Mouse (Mus musculus): ENCODE measurements around the gene Hoxc6. TPM values are rescaled to one million over a fixed set of nuclear protein-coding genes. Genes with fewer than 3 reads are reported as not detected.

Hoxc6 gene
- not detected for polyA plus RNA-seq (2017; shearing (Covaris generic))

DNA sequence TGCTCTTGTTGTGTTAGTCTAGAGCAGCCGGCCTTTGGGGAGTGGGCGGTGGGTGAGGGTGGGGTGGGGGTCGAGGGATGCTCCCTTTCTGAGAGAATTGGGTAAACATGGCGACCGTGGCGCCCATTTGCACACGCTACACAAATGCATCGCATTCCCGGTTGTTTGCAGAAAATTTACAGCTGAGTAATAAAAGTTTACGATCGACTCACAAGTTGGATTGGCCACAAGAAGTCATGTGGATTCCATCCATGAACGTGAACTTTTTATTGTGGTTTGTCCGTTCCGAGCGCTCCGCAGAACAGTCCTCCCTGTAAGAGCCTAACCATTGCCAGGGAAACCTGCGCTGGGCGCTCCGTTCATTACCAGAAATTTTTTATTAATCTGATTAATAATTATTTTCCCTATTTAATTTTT is at the start of gene Hoxc6:
Hoxc6 (plus strand) TSS at position 319 of the 417 bp plus-strand sequence.

DNA sequence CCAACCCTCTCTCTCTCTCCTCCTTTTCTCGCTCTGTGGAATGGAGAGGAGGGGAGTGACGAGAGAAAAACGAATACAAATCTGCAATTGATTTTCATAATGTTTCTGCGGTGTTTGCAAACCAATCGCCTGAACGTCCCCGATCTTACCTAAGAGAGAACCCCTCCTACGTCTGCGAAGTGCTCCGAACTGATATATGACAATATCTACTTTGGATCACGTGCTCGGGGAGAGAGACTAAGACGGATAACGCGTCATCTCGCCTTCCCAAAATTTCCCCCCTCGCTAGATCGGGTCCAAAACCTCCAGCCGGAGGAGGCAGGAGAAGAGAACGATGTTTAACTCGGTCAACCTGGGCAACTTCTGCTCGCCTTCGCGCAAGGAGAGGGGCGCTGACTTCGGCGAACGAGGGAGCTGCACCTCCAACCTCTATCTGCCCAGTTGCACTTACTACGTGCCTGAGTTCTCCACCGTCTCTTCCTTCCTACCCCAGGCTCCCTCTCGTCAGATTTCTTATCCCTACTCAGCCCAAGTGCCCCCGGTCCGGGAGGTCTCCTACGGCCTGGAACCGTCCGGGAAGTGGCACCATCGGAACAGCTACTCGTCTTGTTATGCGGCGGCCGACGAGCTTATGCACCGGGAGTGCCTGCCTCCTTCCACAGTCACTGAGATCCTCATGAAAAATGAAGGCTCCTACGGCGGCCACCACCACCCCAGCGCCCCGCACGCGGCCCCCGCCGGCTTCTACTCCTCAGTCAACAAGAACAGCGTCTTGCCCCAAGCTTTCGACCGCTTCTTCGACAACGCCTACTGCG is 43.7 kb upstream of the Hoxc6 start, which contains the start of gene Hoxc11:
Hoxc11 (plus strand) TSS at position 236 of the 815 bp plus-strand sequence.

DNA sequence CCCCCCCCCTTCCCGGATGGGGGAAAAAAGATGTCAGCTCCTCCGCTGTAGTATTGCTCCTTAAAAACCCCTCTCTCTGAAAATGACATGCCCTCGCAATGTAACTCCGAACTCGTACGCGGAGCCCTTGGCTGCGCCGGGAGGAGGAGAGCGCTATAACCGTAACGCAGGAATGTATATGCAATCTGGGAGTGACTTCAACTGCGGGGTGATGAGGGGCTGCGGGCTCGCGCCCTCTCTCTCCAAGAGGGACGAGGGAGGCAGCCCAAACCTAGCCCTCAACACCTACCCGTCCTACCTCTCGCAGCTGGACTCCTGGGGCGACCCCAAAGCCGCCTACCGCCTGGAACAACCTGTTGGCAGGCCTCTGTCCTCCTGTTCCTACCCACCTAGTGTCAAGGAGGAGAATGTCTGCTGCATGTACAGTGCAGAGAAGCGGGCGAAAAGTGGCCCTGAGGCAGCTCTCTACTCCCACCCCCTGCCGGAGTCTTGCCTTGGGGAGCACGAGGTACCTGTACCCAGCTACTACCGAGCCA is 31.2 kb upstream of the Hoxc6 start, which contains the start of gene Hoxc10:
Hoxc10 (plus strand) TSS at position 21 of the 536 bp plus-strand sequence.

DNA sequence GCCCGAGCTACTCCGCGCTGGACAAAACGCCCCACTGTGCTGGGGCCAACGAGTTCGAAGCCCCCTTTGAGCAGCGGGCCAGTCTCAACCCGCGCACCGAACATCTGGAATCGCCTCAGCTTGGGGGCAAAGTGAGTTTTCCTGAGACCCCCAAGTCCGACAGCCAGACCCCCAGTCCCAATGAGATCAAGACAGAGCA is 30.8 kb upstream of the Hoxc6 start, which contains the start of gene Hoxc5:
Hoxc5 (plus strand) TSS at position 132 of the 199 bp plus-strand sequence.

DNA sequence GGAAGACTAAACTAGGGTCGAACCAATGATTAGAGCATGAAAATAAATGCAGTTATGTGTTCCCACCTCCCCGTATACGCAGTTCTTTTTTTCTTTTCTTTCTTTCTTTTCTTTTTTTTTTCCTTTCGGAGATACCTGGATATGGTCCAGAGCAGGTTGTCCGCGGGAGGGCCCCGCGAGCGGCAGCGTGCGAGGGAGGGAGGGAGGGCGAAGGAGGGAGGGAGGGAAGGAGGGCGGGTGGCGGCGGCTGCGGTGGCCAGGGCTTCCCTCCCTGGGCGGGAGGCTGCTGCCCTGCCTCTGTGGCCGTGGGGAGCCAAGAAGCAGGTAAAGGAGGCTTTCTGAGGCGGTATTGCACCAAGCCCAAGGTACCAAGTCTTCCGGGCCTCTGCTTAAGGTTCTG is 21.9 kb upstream of the Hoxc6 start, which contains the start of gene Hoxc9:
Hoxc9 (plus strand) TSS at position 269 of the 400 bp plus-strand sequence.

DNA sequence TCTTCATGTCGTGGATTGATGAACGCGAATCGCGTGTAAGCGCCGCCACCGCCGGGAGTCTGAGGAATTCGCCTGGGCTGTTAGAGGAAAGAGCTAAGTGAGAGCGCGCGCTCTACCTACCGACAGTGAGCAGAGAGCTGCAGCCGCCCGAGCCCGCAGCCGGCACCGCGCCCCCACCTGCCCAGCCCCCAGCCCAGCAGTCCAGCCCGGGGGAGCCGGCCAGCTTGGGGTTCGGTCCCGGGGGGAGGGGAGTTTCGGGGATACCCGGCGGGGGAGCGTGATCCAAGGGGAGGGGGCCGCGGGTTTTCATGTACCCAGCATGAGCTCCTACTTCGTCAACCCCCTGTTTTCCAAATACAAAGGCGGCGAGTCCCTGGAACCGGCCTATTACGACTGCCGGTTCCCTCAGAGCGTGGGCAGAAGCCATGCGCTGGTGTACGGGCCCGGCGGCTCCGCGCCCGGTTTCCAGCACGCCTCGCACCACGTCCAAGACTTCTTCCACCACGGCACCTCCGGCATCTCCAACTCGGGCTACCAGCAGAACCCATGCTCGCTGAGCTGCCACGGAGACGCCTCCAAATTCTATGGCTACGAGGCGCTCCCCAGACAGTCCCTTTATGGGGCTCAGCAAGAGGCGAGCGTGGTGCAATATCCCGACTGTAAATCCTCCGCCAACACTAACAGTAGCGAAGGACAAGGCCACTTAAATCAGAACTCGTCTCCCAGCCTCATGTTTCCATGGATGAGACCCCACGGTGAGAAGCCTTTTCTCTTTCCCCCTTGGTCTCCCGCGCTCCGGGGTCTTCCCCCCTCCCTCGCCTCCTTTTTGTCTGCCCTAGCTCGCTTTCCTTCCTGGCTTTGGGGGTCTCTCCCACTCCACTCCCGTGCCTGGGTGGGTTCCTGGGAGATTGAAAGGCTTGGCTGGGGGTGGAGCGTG is 7.3 kb upstream of the Hoxc6 start, which contains the start of gene Hoxc8:
Hoxc8 (plus strand) TSS at position 147 of the 937 bp plus-strand sequence.

DNA sequence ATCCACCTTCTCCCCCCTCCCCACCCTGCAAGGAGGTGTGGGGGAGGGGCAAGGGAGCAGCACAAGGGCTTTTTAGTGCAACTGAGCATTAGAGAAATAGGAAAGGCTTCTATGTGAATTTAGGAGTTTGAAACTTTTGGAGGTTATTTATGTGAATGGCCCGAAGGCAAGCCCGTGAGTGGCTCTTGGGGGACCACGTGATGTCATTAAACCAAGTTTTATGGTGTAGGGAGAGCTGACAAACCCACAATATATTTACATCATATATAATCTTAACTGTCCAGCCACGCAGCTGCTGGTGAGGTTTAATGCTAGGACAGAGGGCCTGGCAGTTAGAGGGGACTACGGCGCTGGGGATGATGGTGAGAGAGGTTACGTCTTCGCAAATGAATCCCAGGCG is 20.6 kb downstream of the Hoxc6 start, which contains the start of gene Hoxc4:
Hoxc4 (plus strand) TSS at position 299 of the 400 bp plus-strand sequence.

Other genes starting within 250 kb of the Hoxc6 start
- not detected for gene Hoxc13, start 77.2 kb upstream of the Hoxc6 start, polyA plus RNA-seq (2017; shearing (Covaris generic))
- gene Hoxc12, start 61.5 kb upstream of the Hoxc6 start, polyA plus RNA-seq (2017; shearing (Covaris generic)), result not detected
- not detected for gene Hoxc11, start 43.8 kb upstream of the Hoxc6 start, polyA plus RNA-seq (2017; shearing (Covaris generic))
- gene Hoxc10, start 31.5 kb upstream of the Hoxc6 start, polyA plus RNA-seq (2017; shearing (Covaris generic)), result not detected
- not detected for gene Hoxc5, start 30.8 kb upstream of the Hoxc6 start, polyA plus RNA-seq (2017; shearing (Covaris generic))
- gene Hoxc9, start 21.8 kb upstream of the Hoxc6 start, polyA plus RNA-seq (2017; shearing (Covaris generic)), result not detected
- gene Hoxc8, start 7.7 kb upstream of the Hoxc6 start, polyA plus RNA-seq (2017; shearing (Covaris generic)), result not detected
- not detected for gene Hoxc4, start 20.7 kb downstream of the Hoxc6 start, polyA plus RNA-seq (2017; shearing (Covaris generic))
- 4.2 TPM for gene Smug1, start 168.8 kb downstream of the Hoxc6 start, polyA plus RNA-seq (2017; shearing (Covaris generic))
- gene Cbx5, start 241.6 kb downstream of the Hoxc6 start, polyA plus RNA-seq (2017; shearing (Covaris generic)), result 10.5 TPM
- 150 TPM for gene Hnrnpa1, start 242.2 kb downstream of the Hoxc6 start, polyA plus RNA-seq (2017; shearing (Covaris generic))